8 mouse cellular contexts compared by ENCODE assay signal in genomic region chr1:161142531-161143159, GRCm38 (mm10). TPM values are rescaled to one million over a fixed set of nuclear protein-coding genes. Genes with fewer than 3 reads are reported as not detected.
DNase-seq lines count a peak whose midpoint lies in the region; ATAC-seq lines count a peak whose summit lies in the region.

Gene Ankrd45 (plus strand): TSS chr1:161142691.

- ATAC-seq in frontal cortex, adult (ENCODE audit: low TSS enrichment), result peak; percentile 97
- ATAC-seq in intestine, embryonic 15.5 days, result peak; percentile 93
- peak; percentile 91 for ATAC-seq in stomach, embryonic 14.5 days (ENCODE audit: insufficient number of reproducible peaks, insufficient read depth, low FRiP score, low read depth)
- ATAC-seq in erythroid progenitor cell, adult 5-6 weeks (replicated peaks; ENCODE audit: low FRiP score, poor library complexity, severe bottlenecking), result no peak

- no peaks in the 10 kb centered on the region for H3K9me3 ChIP-seq in intestine, embryonic 15.5 days
- no peaks in the 10 kb centered on the region for H3K9me3 ChIP-seq in midbrain, embryonic 10.5 days (replicated peaks)
- H3K9me3 ChIP-seq in stomach, embryonic 14.5 days (ENCODE audit: control insufficient read depth, low read depth, low read length), result no peaks in the 10 kb centered on the region

- peak; percentile 92 for DNase-seq in ZHBTc4 (ENCODE audit: low read depth, low spot score)
- DNase-seq in cerebellum, adult 9-10 months, result peak; percentile 15
- peak; percentile 60 to 63 for DNase-seq in left cerebral cortex, postnatal 10 days (ENCODE audit: extremely low spot score in 1 of 2, low spot score in 2 of 2)
- peak; percentile 76 for DNase-seq in midbrain, embryonic 10.5 days (ENCODE audit: low spot score)

- no peaks in the 10 kb centered on the region for H3K36me3 ChIP-seq in intestine, embryonic 15.5 days
- H3K36me3 ChIP-seq in midbrain, embryonic 10.5 days, result no peaks in the 10 kb centered on the region
- H3K36me3 ChIP-seq in stomach, embryonic 14.5 days (ENCODE audit: control insufficient read depth, insufficient read depth, low read length), result no peaks in the 10 kb centered on the region

- peak within 1 kb of the TSS; percentile 33; the same call in 1 of the 2 replicates for H3K9ac ChIP-seq in intestine, embryonic 15.5 days
- 0 out of 2 replicates have a peak within 1 kb of the TSS, but pooled peaks have one; percentile 28 for H3K9ac ChIP-seq in stomach, embryonic 14.5 days (replicated peaks; ENCODE audit: low read depth, low read length)

- H3K4me3 ChIP-seq in intestine, embryonic 15.5 days (replicated peaks), result peak within 1 kb of the TSS; percentile 37
- peak within 1 kb of the TSS; percentile 54 for H3K4me3 ChIP-seq in midbrain, embryonic 10.5 days
- peak within 1 kb of the TSS; percentile 38 for H3K4me3 ChIP-seq in stomach, embryonic 14.5 days (ENCODE audit: low read depth, low read length)

- intact Hi-C loops in left cerebral cortex, postnatal 10 days (cut with DNase I), result no loop called here

- no peak within 1 kb of the TSS for H3K27ac ChIP-seq in intestine, embryonic 15.5 days
- H3K27ac ChIP-seq in midbrain, embryonic 10.5 days (replicated peaks), result peak within 1 kb of the TSS; percentile 23
- no peak within 1 kb of the TSS for H3K27ac ChIP-seq in stomach, embryonic 14.5 days (ENCODE audit: low read length)

- 5% methylated on average over 33 of the region's 33 CpGs for WGBS in intestine, embryonic 15.5 days
- WGBS in midbrain, embryonic 10.5 days, result 4% methylated on average over 33 of the region's 33 CpGs
- 3% methylated on average over 33 of the region's 33 CpGs for WGBS in stomach, embryonic 14.5 days

- no peaks in the 10 kb centered on the region for H3K27me3 ChIP-seq in intestine, embryonic 15.5 days (replicated peaks)
- peaks cover 6% of the 10 kb centered on the region for H3K27me3 ChIP-seq in midbrain, embryonic 10.5 days (ENCODE audit: low read depth, poor library complexity, severe bottlenecking)
- no peaks in the 10 kb centered on the region for H3K27me3 ChIP-seq in stomach, embryonic 14.5 days (ENCODE audit: control insufficient read depth, insufficient read depth, low read length)

- H3K4me2 ChIP-seq in intestine, embryonic 15.5 days (replicated peaks), result peak within 1 kb of the TSS; percentile 81
- peak within 1 kb of the TSS; percentile 83 for H3K4me2 ChIP-seq in stomach, embryonic 14.5 days (replicated peaks; ENCODE audit: low read depth, low read length)

- H3K4me1 ChIP-seq in intestine, embryonic 15.5 days (replicated peaks), result 0 out of 2 replicates have a peak, but pooled peaks cover 3% of the 10 kb centered on the region
- peaks cover 7% of the 10 kb centered on the region for H3K4me1 ChIP-seq in midbrain, embryonic 10.5 days
- H3K4me1 ChIP-seq in stomach, embryonic 14.5 days (ENCODE audit: control insufficient read depth, insufficient read depth, low read length), result peaks cover 3% of the 10 kb centered on the region; the same call in 1 of the 2 replicates

RNA-seq across cellular contexts. Expression of gene Ankrd45, which starts in this region (rescaled TPM):
- polyA plus RNA-seq in intestine, embryonic 15.5 days (2015; fragmentation: Nextera tagmentation; extraction: Ambion mirVana), result 0.74 and 1.1 TPM in 2 replicates
- 10 to 100 TPM; 39.6 to 45.7 TPM for total RNA-seq in left cerebral cortex, postnatal 10 days (2021)
- 5.2 and 5.7 TPM in 2 replicates for polyA plus RNA-seq in midbrain, embryonic 10.5 days (2016; fragmentation: Nextera tagmentation; extraction: Ambion mirVana)
- 1.6 and 1.9 TPM in 2 replicates for polyA plus RNA-seq in stomach, embryonic 14.5 days (2014; fragmentation: Nextera tagmentation; extraction: Ambion mirVana)
- total RNA-seq in erythroid progenitor cell, adult 5-6 weeks (2015; ENCODE audit: low replicate concordance), result not detected in 2 replicates
- not detected in 2 replicates for total RNA-seq in erythroid progenitor cell, adult 5-6 weeks (2017; ENCODE audit: low replicate concordance)

Comparison
In these comparisons a context has a peak if more than half of its experiments do, and no peak if none do; other contexts are left out.
1. RNA of gene Ankrd45 (total RNA-seq): 39.6 to 45.7 TPM in left cerebral cortex, postnatal 10 days; not detected in erythroid progenitor cell, adult 5-6 weeks; every median in the first group is over 10 times any median in the second.
2. DNase-seq: peak in every context shown above with its lines; median percentile 92 in ZHBTc4; 76 in midbrain, embryonic 10.5 days; 62 in left cerebral cortex, postnatal 10 days; 15 in cerebellum, adult 9-10 months.
3. Peak in every context shown above with its lines, with median percentiles within 50 percentile points of each other: H3K4me3 ChIP-seq.